Mouse (Mus musculus) bone marrow, adult 2 months (tissue): ENCODE results near the gene Etfb. TPM values are rescaled to one million over a fixed set of nuclear protein-coding genes. Genes with fewer than 3 reads are reported as not detected.

ENCODE experiments used
- H3K27ac ChIP-seq: fragments of 200-500 bp; 2 replicates; pipeline ENCODE4 v1.5.1; 2012; ENCODE audit warnings: low read depth, mild to moderate bottlenecking, control low read depth, inconsistent platforms, low read length; ENCODE audit not compliant: control insufficient read depth, poor library complexity, insufficient read depth
- H3K4me1 ChIP-seq: fragments of 200-500 bp; 2 replicates; pipeline ENCODE4 v1.6.1; 2011; ENCODE audit warnings: low read length; ENCODE audit not compliant: control insufficient read depth, insufficient read depth
- H3K4me3 ChIP-seq: fragments of 200-500 bp; replicated peaks from 2 replicates; pipeline ENCODE3; 2011; ENCODE audit warnings: mild to moderate bottlenecking, low read depth, low read length, control low read depth; ENCODE audit not compliant: control insufficient read depth
- CTCF ChIP-seq: fragments of 200-500 bp; IDR thresholded peaks from 2 replicates; pipeline ENCODE4 v1.5.1; 2011; ENCODE audit warnings: low read length, control low read depth; ENCODE audit not compliant: control insufficient read depth, insufficient read depth
- POLR2A ChIP-seq: fragments of 200-500 bp; IDR thresholded peaks from 2 replicates; pipeline ENCODE4 v1.6.1; 2011; ENCODE audit warnings: low read depth, mild to moderate bottlenecking, control low read depth, low read length, borderline replicate concordance; ENCODE audit not compliant: control insufficient read depth
- WGBS: fragments of 180-500 bp; shearing (Covaris S2); methylation state at CpG from one replicate; pipeline ENCODE4 v1.1.7; 2018; 5-methylcytosine and 5-hydroxymethylcytosine counted together
- polyA plus RNA-seq: library from polyadenylated mRNA; stranded (reverse); fragments of >200 nt; gene quantifications from 2 replicates; pipeline ENCODE4 v1.2.4, GENCODE M21; 2011; ENCODE audit warnings: low replicate concordance; ENCODE audit not compliant: missing spikeins, insufficient read depth, insufficient read length

Gene Etfb
- polyA plus RNA-seq, 1 experiment: 240 TPM

DNA sequence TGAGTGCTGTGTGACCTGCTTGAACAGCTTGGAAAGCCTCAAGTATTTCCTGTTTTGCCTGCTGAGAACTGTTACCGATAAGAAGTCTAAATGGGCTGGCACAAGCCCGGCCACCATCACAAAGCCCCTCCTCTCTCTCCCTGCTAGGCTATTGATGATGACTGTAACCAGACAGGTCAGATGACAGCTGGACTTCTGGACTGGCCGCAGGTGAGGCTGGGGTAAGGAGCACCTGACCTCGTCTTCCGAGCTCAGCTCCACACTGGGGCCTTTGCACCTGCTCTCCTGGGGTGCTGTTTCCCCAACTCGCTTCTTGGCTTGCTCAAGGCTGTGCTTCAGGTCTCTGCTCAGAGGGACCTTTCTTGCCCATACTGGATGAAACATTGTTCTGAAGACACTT, 10.5 kb downstream of the Etfb start:
- 71% methylated on average over 6 of the region's 6 CpGs for WGBS
- no peak overlapping the region for H3K4me3 ChIP-seq
- no peak for TF ChIP-seq POLR2A
- TF ChIP-seq CTCF: no peak

DNA sequence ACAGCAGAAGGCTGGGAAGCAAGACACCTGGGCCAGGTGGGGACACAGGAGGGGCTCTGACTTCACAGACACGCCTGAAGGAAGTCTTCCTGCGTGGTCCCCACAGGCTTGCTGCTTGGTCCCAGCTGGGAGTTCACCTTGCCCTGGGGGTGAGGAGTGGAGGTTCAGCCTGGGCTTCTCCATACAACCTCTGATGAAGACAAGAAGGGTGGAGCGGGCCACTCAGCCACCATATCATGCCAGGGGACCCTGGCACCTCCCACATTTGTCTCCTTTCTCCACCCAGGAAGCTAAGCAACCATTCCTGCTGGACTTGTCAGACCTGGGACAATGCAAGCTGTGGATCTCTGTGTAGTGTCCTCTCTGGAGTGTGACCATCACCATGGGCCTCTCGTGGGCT, 19.0 kb downstream of the Etfb start, which contains the start of gene Vsig10l:
TSS of gene Vsig10l (plus strand) at position 301 of the 400 bp plus-strand sequence.
- Histone ChIP-seq H3K27ac (no peak within 1 kb of the TSS), H3K4me3 (no peak within 1 kb of the TSS), H3K4me1 (peaks cover 2% of the 10 kb centered on the region)
- 62% methylated on average over 4 of the region's 4 CpGs for WGBS
- no peak for TF ChIP-seq POLR2A
- no peak for TF ChIP-seq CTCF

More for the DNA sequence above, 10.5 kb downstream of the Etfb start:
- Histone ChIP-seq H3K27ac (no peak overlapping the region), H3K4me1 (no peaks in the 10 kb centered on the region)

DNA sequence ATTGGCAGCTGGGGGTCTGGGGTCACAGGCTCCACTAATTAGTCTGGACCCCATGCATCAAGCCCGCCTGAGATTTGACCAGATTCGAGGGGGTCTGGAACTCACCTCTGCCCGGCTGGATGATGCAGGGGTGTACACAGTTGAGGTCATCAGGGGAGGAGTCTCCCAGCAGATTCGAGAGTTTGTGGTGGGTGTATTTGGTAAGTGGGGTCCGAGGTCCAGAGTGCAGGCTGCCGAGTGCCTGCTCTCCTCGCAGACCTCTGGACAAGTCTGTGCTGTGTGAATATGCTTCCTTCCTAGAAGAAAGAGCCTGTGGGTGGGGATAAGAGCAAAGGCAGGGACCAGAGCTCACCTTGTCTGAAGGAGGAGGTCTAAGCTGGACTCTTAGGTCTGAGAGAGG, 20.1 kb downstream of the Etfb start:
- H3K27ac ChIP-seq: no peak overlapping the region
- H3K4me1 ChIP-seq: peaks cover 2% of the 10 kb centered on the region
- TF ChIP-seq CTCF (no peak), POLR2A (no peak)
- WGBS: 80% methylated on average over 7 of the region's 7 CpGs
- no peak overlapping the region for H3K4me3 ChIP-seq

DNA sequence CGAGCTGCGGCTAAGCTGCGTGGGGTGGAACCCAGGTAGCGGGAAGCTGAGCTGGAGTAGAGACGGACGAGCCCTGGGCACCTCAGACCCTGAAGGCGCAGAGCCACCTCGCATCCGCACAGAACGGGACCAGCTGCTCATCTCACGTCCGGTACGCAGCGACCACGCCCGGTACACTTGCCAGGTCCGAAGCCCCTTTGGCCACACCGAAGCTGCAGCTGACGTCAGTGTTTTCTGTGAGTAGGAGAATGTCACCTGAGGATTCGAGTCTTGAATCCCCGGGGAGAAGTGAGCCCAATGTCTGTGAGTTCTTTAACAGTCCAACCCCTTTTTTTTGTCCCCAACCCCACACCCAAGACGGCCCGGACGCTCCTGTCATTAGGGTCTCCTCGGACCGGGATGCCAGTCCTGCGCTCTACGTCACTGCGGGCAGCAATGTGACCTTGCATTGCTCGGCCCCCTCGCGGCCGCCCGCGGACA, 21.0 kb downstream of the Etfb start:
- WGBS: 10% methylated on average over 35 of the region's 35 CpGs
- TF ChIP-seq CTCF (peak; percentile 25; the same call in 1 of the 2 replicates), POLR2A (0 out of 2 replicates have a peak, but pooled peaks have one; percentile 9)
- peak overlapping the region; percentile 74 for H3K4me3 ChIP-seq
- H3K27ac ChIP-seq: peak overlapping the region; percentile 8; the same call in 1 of the 2 replicates
- peaks cover 2% of the 10 kb centered on the region for H3K4me1 ChIP-seq

DNA sequence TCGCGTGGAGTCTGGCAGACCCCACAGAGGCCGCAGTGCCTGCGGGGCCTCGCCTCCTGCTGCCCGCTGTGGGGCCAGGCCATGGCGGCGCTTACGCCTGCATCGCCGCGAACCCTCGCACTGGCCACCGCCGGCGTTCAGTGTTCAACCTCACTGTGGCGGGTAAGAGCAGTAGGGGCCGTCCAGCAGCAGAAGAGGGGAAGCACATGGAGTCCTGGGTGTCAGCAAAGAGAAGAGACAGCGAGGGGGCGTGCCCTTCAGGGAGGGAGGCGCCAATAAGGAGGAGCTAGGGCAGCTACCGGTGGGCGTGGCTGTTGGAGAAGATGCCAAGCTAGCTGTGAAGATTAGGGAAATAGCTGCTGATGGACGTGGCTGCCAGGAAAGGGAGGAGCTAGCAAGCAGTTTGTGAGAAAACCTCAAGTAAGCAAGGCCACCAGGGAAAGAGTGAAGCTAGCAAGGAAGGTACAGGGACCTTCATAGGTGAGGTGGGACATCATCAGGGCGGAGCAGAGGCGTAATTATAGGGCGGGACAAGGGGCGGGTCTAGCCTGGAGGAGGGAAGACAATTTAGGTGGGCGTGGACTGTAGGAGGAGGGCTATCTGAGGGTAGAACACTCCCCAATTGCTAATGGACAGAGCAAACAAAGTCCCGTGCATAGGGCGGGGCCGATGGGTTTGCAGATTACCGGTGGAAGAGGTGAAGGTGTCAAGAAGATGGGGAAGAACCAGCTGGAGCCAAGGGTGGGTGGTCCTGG, 21.6 kb downstream of the Etfb start:
- Histone ChIP-seq H3K4me1 (peaks cover 2% of the 10 kb centered on the region), H3K27ac (peak overlapping the region; percentile 61), H3K4me3 (peak overlapping the region; percentile 74)
- WGBS: 0% methylated on average over 33 of the region's 33 CpGs
- TF ChIP-seq POLR2A: 0 out of 2 replicates have a peak, but pooled peaks have one; percentile 1
- TF ChIP-seq CTCF: peak; percentile 11; the same call in 1 of the 2 replicates

DNA sequence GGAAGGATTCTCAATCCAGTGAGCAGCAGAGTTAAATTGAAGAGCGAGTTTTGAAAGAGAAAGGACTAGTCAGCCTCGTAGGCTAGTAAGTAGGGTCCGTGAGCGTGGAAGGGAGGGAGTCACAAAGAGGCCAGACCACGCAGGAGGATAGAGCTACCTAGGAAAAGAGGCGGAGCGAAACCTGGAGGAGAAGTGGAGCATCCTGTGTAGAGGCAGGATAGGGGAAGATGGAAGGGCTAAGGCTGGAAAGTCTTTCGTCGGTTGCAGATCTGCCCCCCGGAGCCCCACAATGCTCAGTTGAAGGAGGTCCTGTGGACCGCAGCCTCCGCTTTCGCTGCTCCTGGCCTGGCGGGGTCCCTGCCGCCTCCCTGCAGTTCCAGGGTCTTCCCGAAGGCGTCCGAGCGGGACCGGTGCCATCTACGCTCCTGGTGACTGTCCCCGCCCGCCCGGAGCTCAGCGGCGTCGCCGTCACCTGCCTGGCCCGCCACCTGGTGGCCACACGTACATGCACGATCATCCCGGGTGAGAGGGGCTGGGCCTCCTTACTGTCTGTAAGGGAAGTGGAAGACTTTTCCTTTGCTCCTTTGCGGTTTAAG, 22.3 kb downstream of the Etfb start:
- Histone ChIP-seq H3K4me1 (peaks cover 2% of the 10 kb centered on the region), H3K27ac (peak overlapping the region; percentile 61), H3K4me3 (peak overlapping the region; percentile 74)
- under 1% methylated on average over 33 of the region's 33 CpGs for WGBS
- TF ChIP-seq CTCF (peak; percentile 91), POLR2A (peak; percentile 38; the same call in 1 of the 2 replicates)

DNA sequence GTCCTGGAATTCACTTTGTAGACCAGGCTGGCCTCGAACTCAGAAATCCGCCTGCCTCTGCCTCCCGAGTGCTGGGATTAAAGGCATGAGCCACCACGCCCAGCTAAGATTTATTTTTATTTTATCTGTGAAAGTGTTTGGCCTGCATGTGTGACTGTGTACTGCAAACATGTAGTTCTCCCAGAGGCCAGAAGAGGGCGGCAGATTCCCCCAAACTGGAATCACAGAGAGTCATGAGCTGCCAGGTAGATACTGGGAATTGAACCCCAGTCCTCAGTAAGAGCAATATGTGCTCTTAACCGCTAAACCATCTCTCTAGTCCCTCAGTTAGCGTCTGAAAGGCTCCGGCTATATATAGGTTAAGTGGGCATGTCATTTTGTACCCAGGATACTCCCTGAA, 26.5 kb downstream of the Etfb start:
- no peak overlapping the region for H3K27ac ChIP-seq
- H3K4me1 ChIP-seq: no peaks in the 10 kb centered on the region
- no peak for TF ChIP-seq POLR2A
- TF ChIP-seq CTCF: peak; percentile 63
- 67% methylated on average over 8 of the region's 8 CpGs for WGBS
- H3K4me3 ChIP-seq: no peak overlapping the region

DNA sequence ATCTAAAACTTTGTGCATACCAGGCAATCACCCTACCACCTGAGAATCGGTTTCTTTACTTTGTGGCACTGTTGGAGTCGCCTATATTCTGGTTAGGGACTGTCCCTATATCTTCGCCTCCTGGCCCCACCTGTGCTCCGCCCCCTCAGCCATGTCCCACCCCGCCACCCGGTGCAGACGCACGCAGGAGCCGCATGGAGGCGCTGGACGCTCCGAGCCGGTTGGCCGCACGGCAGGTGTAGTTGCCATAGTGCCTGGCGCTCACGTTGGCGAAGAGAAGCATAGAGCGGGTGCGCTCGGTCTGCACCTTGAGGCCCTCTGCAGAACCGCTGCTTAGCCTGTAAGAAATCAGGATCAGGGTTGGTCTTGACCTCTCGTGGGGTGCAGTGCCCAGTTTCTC, 31.8 kb downstream of the Etfb start:
- TF ChIP-seq POLR2A (no peak), CTCF (no peak)
- no peak overlapping the region for H3K4me3 ChIP-seq
- H3K4me1 ChIP-seq: no peaks in the 10 kb centered on the region
- 5% methylated on average over 23 of the region's 23 CpGs for WGBS
- no peak overlapping the region for H3K27ac ChIP-seq

DNA sequence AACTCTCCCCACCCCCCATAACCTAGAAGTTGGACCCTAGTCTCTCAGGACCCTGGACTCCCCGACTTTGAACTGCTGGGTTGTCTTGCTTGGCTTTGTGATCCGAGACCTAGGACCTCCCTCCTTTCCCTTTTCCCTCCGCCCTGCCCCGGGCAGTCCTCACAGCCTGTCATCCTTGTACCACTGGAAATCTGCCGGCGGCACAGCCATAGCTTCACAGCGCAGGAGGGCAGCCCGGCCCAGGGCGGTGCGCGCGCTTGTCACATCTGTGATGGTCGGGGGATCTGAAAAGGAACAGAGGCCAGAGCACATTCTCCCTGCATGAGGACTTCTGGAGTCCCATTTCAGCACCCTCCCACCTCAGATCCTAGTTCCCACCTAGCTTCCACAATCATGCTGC, 32.5 kb downstream of the Etfb start:
- WGBS: 13% methylated on average over 13 of the region's 13 CpGs
- TF ChIP-seq POLR2A (no peak), CTCF (no peak)
- H3K4me1 ChIP-seq: no peaks in the 10 kb centered on the region
- no peak overlapping the region for H3K4me3 ChIP-seq
- no peak overlapping the region for H3K27ac ChIP-seq
